Mouse (Mus musculus) testis, adult 2 months (tissue): ENCODE measurements around the gene Surf2.
"Not testable (repeated sequence)": the region's sequence is repeated elsewhere in the genome, so short reads cannot be mapped to it uniquely, and the experiment has no call there.

Experiments used
- CTCF ChIP-seq: fragments of 200-500 bp; IDR thresholded peaks from 2 replicates; pipeline ENCODE4 v1.5.1; 2012; ENCODE audit warnings: low read depth, mild to moderate bottlenecking, inconsistent platforms, low read length, moderate library complexity; ENCODE audit not compliant: control insufficient read depth, insufficient read depth, insufficient replicate concordance
- POLR2A ChIP-seq: fragments of 200-500 bp; IDR thresholded peaks from 2 replicates; pipeline ENCODE4 v1.6.1; 2012; ENCODE audit warnings: low read depth, mild to moderate bottlenecking, inconsistent platforms, low read length, moderate library complexity; ENCODE audit not compliant: control insufficient read depth

GRCm38 (mm10) chr2:26885541-26885940 lies 30.6 kb upstream of the Surf2 start:
- TF ChIP-seq POLR2A, CTCF: not testable (repeated sequence)
